Mouse (Mus musculus) CD4-positive helper T cell, adult 2 months (primary cell): ENCODE data around the gene Cdkl4.

ENCODE experiments used
- DNase-seq: peaks from one replicate; pipeline ENCODE4 v3.0.0-alpha.2; 2012; ENCODE audit warnings: low read depth, missing footprints, low spot score

Gene Cdkl4

GRCm38 (mm10) chr17:80480031-80480854 lies 97.4 kb downstream of the Cdkl4 start, which contains the start of gene Sos1:
TSS of gene Sos1 (minus strand) at chr17:80480453.
- DNase-seq: peak; percentile 93

- peak; percentile 82 for DNase-seq
Measured at GRCm38 (mm10) chr17:80479295-80480030, 98.2 kb downstream of the Cdkl4 start.

- no peak for DNase-seq
Measured at GRCm38 (mm10) chr17:80477679-80478078, 99.9 kb downstream of the Cdkl4 start.

GRCm38 (mm10) chr17:80476496-80476895 lies 101.1 kb downstream of the Cdkl4 start:
- no peak for DNase-seq
